Mouse (Mus musculus) bone marrow, adult 2 months (tissue): ENCODE data around the gene Pramel7. TPM values are rescaled to one million over a fixed set of nuclear protein-coding genes. Genes with fewer than 3 reads are reported as not detected.

Experiments used
- H3K27ac ChIP-seq: fragments of 200-500 bp; 2 replicates; pipeline ENCODE4 v1.5.1; 2012; ENCODE audit warnings: low read depth, mild to moderate bottlenecking, control low read depth, inconsistent platforms, low read length; ENCODE audit not compliant: control insufficient read depth, poor library complexity, insufficient read depth
- H3K4me1 ChIP-seq: fragments of 200-500 bp; 2 replicates; pipeline ENCODE4 v1.6.1; 2011; ENCODE audit warnings: low read length; ENCODE audit not compliant: control insufficient read depth, insufficient read depth
- H3K4me3 ChIP-seq: fragments of 200-500 bp; replicated peaks from 2 replicates; pipeline ENCODE3; 2011; ENCODE audit warnings: mild to moderate bottlenecking, low read depth, low read length, control low read depth; ENCODE audit not compliant: control insufficient read depth
- CTCF ChIP-seq: fragments of 200-500 bp; IDR thresholded peaks from 2 replicates; pipeline ENCODE4 v1.5.1; 2011; ENCODE audit warnings: low read length, control low read depth; ENCODE audit not compliant: control insufficient read depth, insufficient read depth
- POLR2A ChIP-seq: fragments of 200-500 bp; IDR thresholded peaks from 2 replicates; pipeline ENCODE4 v1.6.1; 2011; ENCODE audit warnings: low read depth, mild to moderate bottlenecking, control low read depth, low read length, borderline replicate concordance; ENCODE audit not compliant: control insufficient read depth
- WGBS: fragments of 180-500 bp; shearing (Covaris S2); methylation state at CpG from one replicate; pipeline ENCODE4 v1.1.7; 2018; 5-methylcytosine and 5-hydroxymethylcytosine counted together
- polyA plus RNA-seq: library from polyadenylated mRNA; stranded (reverse); fragments of >200 nt; gene quantifications from 2 replicates; pipeline ENCODE4 v1.2.4, GENCODE M21; 2011; ENCODE audit warnings: low replicate concordance; ENCODE audit not compliant: missing spikeins, insufficient read depth, insufficient read length

The Pramel7 gene
- polyA plus RNA-seq, 1 experiment, result not detected

DNA sequence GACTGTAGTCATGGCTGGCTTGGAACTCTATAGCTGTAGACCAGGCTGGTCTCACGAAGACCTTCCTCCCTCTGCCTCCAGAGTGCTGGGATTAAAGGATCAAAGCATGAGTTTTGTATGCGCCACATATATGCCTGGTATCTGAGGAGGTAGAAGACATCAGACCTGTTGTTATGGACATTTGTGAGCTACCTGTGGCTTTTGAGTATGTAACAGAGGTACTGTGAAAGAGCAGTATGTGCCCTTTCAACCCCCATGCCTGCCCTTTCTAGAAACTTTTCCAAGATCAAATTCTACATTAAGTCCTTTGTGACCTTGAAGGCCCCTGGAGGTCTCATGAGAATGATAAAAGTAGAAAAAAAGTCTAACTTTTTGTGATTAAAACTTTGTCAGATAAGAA, 18.2 kb upstream of the Pramel7 start:
- 83% methylated on average over 2 of the region's 2 CpGs for WGBS
- Histone ChIP-seq H3K27ac (no peak overlapping the region), H3K4me3 (no peak overlapping the region), H3K4me1 (no peaks in the 10 kb centered on the region)
- TF ChIP-seq CTCF (no peak), POLR2A (no peak)

GRCm38 (mm10) chr2:87506265-87506664, 9.4 kb upstream of the Pramel7 start, which contains the start of gene Pramel6:
Gene Pramel6, plus strand, starts transcription at chr2:87506565.
- TF ChIP-seq CTCF (no peak), POLR2A (no peak)
- H3K4me1 ChIP-seq, result no peaks in the 10 kb centered on the region
- no peak within 1 kb of the TSS for H3K4me3 ChIP-seq
- WGBS, result 75% methylated on average over 6 of the region's 6 CpGs
- H3K27ac ChIP-seq, result no peak within 1 kb of the TSS

DNA sequence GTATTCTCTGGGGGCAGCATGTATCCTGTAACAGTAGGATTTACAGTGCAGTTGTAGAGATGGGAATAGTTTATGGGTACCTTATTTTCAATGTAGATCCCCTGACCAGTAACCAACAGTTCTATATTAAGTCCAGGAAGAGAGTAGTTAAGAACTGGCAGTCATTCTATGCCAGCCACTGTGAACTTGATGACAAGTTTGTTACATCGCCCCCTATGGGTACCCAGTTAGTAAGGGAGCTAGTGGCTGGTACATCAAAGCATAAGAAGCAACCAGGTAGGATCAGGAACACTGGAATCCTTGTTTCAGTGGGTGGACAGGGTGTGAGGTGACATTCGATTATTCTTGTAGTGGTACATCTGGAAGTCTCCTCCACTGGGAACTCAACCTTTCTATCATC, 14.6 kb downstream of the Pramel7 start:
- TF ChIP-seq CTCF (no peak), POLR2A (no peak)
- WGBS, result 58% methylated on average over 2 of the region's 2 CpGs
- Histone ChIP-seq H3K27ac (no peak overlapping the region), H3K4me3 (no peak overlapping the region), H3K4me1 (no peaks in the 10 kb centered on the region)

DNA sequence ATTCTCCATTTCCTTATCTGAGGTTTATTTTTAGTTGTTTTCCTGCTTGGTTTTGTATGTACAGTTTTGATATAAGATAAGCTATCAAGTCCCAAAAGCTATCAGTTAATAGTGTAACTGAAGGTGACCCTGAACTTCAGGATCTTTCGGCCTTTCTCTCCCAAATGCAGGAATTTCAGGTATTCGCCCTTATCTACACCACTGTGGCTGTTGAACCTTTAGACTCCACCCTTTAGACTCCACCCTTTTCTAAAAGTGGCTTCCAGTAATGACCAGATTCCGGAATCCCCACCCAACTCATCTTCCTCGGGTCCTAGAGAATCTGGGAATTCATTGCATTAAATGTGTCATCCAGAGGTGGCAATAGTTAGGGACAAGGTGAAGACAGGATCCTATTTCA, 15.7 kb downstream of the Pramel7 start:
- Histone ChIP-seq H3K27ac (no peak overlapping the region), H3K4me3 (no peak overlapping the region), H3K4me1 (no peaks in the 10 kb centered on the region)
- TF ChIP-seq CTCF (no peak), POLR2A (no peak)
- WGBS, result 72% methylated on average over 4 of the region's 4 CpGs

DNA sequence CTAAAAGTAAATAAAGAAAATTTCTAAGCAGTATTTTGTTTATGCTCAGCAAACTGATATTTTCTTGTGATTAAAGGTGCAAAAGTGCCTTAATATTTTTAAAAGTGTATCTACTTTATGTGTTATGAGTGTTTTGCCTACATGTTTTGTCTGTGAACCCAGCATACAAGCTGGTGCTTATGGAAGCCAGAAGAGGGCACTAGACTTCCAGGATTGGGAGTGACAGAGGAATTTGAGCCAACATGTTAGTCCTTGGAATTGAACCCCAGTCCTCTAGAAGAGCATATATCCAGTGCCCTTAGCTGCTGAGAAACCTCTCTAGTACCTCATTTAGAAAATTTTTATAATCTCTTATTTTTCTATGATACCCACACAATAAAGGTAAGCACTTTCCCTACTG, 16.7 kb downstream of the Pramel7 start:
- no peak overlapping the region for H3K27ac ChIP-seq
- no peaks in the 10 kb centered on the region for H3K4me1 ChIP-seq
- TF ChIP-seq CTCF, result no peak
- TF ChIP-seq POLR2A, result no peak
- no peak overlapping the region for H3K4me3 ChIP-seq

- no peak overlapping the region for H3K27ac ChIP-seq
- WGBS, result 65% methylated on average over 4 of the region's 4 CpGs
- H3K4me3 ChIP-seq, result no peak overlapping the region
- TF ChIP-seq POLR2A, result no peak
- no peak for TF ChIP-seq CTCF
- no peaks in the 10 kb centered on the region for H3K4me1 ChIP-seq
Measured at GRCm38 (mm10) chr2:87461769-87462168, 35.1 kb downstream of the Pramel7 start.

GRCm38 (mm10) chr2:87453662-87454061, 43.2 kb downstream of the Pramel7 start, which contains the start of gene Olfr1126:
Gene Olfr1126, plus strand, starts transcription at chr2:87453962.
- no peak for TF ChIP-seq POLR2A
- TF ChIP-seq CTCF, result no peak
- H3K27ac ChIP-seq, result no peak within 1 kb of the TSS

More at GRCm38 (mm10) chr2:87453662-87454061, 43.2 kb downstream of the Pramel7 start, which contains the start of gene Olfr1126:
- no peak within 1 kb of the TSS for H3K4me3 ChIP-seq
- no peaks in the 10 kb centered on the region for H3K4me1 ChIP-seq

Other genes starting within 250 kb of the Pramel7 start
- gene Olfr1115, start 249.1 kb downstream of the Pramel7 start, polyA plus RNA-seq, result not detected in 2 replicates
- gene Olfr1116, start 229.6 kb downstream of the Pramel7 start, polyA plus RNA-seq, result 0.13 TPM in 1 of 2 replicates, not detected in the other
- gene Olfr1118, start 189.5 kb downstream of the Pramel7 start, polyA plus RNA-seq, result not detected in 2 replicates
- not detected in 2 replicates for gene Olfr1120, start 142.3 kb downstream of the Pramel7 start, polyA plus RNA-seq
- gene Olfr1121, start 127.2 kb downstream of the Pramel7 start, polyA plus RNA-seq, result not detected in 2 replicates
- not detected in 2 replicates for gene Olfr1122, start 111.2 kb downstream of the Pramel7 start, polyA plus RNA-seq
- gene Olfr1123, start 80.5 kb downstream of the Pramel7 start, polyA plus RNA-seq, result not detected in 2 replicates
- 0.79 and 1.2 TPM in 2 replicates for gene Olfr1124, start 66.8 kb downstream of the Pramel7 start, polyA plus RNA-seq
- not detected in 2 replicates for gene Olfr1126, start 43.1 kb downstream of the Pramel7 start, polyA plus RNA-seq
- 1.5 TPM in 1 of 2 replicates, not detected in the other for gene Pramel6, start 9.5 kb upstream of the Pramel7 start, polyA plus RNA-seq
- gene Olfr153, start 34.7 kb upstream of the Pramel7 start, polyA plus RNA-seq, result not detected in 2 replicates
- gene Olfr1128, start 48.4 kb upstream of the Pramel7 start, polyA plus RNA-seq, result not detected in 2 replicates
- gene Olfr1129, start 76.8 kb upstream of the Pramel7 start, polyA plus RNA-seq, result not detected in 2 replicates
- gene Olfr1130, start 109.1 kb upstream of the Pramel7 start, polyA plus RNA-seq, result not detected in 2 replicates
- not detected in 2 replicates for gene Olfr1131, start 130.0 kb upstream of the Pramel7 start, polyA plus RNA-seq
- not detected in 2 replicates for gene Olfr1132, start 140.4 kb upstream of the Pramel7 start, polyA plus RNA-seq
- not detected in 2 replicates for gene Olfr1133, start 150.3 kb upstream of the Pramel7 start, polyA plus RNA-seq
- not detected in 2 replicates for gene Olfr1134, start 161.4 kb upstream of the Pramel7 start, polyA plus RNA-seq
- gene Olfr1135, start 176.6 kb upstream of the Pramel7 start, polyA plus RNA-seq, result not detected in 2 replicates
- not detected in 2 replicates for gene Olfr1136, start 196.9 kb upstream of the Pramel7 start, polyA plus RNA-seq
- gene Olfr1137, start 216.1 kb upstream of the Pramel7 start, polyA plus RNA-seq, result not detected in 2 replicates
- not detected in 2 replicates for gene Olfr1138, start 242.9 kb upstream of the Pramel7 start, polyA plus RNA-seq
- not detected in 2 replicates for gene Olfr1140, start 246.7 kb upstream of the Pramel7 start, polyA plus RNA-seq